Mouse (Mus musculus) spleen, adult 2 months (tissue): ENCODE data around the gene Epha6.

ENCODE experiments used
- CTCF ChIP-seq: fragments of 200-500 bp; IDR thresholded peaks from 2 replicates; pipeline ENCODE4 v1.5.1; 2011; ENCODE audit warnings: mild to moderate bottlenecking, inconsistent platforms; ENCODE audit not compliant: insufficient read depth, insufficient read length, insufficient replicate concordance; ENCODE audit errors: extremely low read depth
- POLR2A ChIP-seq: fragments of 200-500 bp; IDR thresholded peaks from 2 replicates; pipeline ENCODE4 v1.6.1; 2011; ENCODE audit warnings: low read depth, low read length, inconsistent platforms

DNA sequence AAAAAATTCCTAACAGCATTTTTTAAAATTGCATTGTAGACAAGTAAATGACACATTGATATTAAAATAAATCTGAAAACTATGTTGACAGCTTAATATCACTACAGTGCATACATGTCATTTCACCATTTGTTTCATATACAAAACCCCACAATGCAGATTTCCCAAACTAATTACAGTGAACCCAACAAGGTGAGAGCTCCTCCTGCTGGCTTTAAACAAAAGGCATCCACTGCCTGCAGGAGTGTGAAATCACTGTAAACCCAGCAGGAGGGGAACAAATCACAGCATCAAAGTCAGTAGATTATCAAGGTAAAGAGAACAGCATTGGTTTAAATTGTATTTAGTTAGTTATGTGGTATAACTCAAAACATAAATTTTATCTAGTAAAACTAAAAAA, 67.1 kb downstream of the Epha6 start:
- TF ChIP-seq POLR2A: no peak
- TF ChIP-seq CTCF: no peak
